Mouse (Mus musculus) frontal cortex, adult (tissue): ENCODE data around the gene Pkig.
A peak's percentile ranks its signal among the peaks of the same experiment; 100 is the strongest.

Experiments
- ATAC-seq: cut with Nextera tagmentation; 2 replicates; pipeline ENCODE4 v1.9.2; 2017; ENCODE audit warnings: mild to moderate bottlenecking, moderate library complexity, mixed read lengths; ENCODE audit not compliant: low TSS enrichment

The Pkig gene

DNA sequence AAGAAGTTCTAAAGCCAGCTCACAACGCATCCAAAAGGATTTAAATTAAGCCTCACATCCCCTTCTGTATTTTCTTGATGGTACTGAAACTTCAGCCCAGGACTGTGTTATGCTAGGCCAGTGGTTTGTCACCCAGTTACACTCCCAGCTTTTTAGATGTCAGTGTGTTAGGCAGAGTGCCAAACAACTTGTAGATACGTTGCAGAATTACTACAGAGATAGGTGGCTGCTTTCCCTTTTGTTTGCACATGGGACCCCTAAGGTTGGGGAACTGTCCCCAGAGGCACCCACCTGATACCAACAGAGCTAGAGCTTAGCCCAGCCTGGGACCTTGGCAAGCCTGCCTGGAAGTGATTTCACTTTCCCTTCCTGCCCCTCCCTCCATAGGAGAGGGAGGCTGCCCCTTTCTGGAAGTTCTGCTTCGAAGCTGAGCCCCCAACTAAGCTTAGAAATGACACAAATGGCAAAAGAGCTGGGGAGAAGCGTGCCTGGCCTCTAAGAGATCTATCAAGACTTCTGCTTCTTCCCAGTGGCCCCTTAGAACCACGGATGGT is 52.5 kb downstream of the Pkig start:
- ATAC-seq: no peak

GRCm38 (mm10) chr2:163711368-163711868 is 53.2 kb downstream of the Pkig start:
- peak; percentile 61 for ATAC-seq

- ATAC-seq: no peak
These were observed 54.3 kb downstream of the Pkig start for GRCm38 (mm10) chr2:163712473-163712872.

- no peak for ATAC-seq
These were observed 54.7 kb downstream of the Pkig start for GRCm38 (mm10) chr2:163712874-163713273.

- no peak for ATAC-seq
These were observed 55.2 kb downstream of the Pkig start for GRCm38 (mm10) chr2:163713340-163713739.

DNA sequence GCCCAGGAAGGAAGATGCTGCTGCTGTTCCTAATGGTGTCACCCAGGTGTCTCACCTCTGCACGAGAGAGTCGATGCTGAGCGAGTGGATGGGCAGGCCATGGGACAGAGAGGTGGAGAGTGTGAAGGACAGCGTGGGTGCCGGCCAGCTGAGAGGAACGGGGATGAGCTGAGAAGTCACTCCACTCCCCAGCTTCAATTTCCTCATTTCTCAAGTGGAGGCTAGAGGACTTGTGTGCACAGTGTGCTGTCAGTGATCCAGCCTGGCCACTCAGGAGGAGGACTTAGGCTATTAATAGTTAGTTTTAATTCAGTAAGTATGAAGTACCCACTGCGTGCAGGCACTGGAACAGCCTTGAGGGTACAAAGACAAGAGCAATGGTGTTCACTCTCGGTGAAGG is 58.3 kb downstream of the Pkig start:
- ATAC-seq: no peak

GRCm38 (mm10) chr2:163716853-163717252 is 58.7 kb downstream of the Pkig start:
- no peak for ATAC-seq

- no peak for ATAC-seq
These were observed 60.3 kb downstream of the Pkig start for GRCm38 (mm10) chr2:163718526-163718925.

DNA sequence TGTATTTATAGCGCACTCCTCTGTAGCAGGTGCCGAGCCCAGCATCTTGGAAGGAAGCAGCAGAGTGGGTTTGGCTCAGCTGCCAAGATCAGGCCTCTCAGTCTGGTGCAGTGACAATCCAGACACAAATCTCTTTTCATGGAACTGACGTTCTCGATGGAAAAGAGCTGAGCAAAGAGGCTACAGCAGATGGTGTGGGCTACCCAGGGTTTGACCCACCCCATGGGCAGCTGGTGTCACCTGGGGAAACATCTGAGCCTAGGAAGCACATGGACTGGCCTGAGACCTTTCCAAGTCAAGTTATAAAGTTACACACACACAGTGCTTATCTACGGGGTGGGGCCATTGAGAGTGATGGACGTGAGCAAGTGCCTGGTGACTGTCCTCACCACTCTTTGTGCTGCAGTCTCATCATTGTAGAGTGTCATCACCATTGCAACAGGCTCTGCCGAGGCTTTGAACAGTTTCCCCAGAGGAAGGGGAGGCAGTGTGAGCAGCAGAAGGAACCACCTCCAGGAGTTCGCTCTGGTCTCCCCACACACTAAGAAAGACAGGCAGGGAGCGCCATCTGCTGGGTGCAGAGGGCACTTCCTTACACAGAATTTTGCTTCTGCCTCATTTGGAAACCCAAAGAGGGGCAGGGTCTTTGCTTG is 60.9 kb downstream of the Pkig start:
- ATAC-seq: peak; percentile 81

- ATAC-seq: no peak
These were observed 61.4 kb downstream of the Pkig start for GRCm38 (mm10) chr2:163719616-163720015.

DNA sequence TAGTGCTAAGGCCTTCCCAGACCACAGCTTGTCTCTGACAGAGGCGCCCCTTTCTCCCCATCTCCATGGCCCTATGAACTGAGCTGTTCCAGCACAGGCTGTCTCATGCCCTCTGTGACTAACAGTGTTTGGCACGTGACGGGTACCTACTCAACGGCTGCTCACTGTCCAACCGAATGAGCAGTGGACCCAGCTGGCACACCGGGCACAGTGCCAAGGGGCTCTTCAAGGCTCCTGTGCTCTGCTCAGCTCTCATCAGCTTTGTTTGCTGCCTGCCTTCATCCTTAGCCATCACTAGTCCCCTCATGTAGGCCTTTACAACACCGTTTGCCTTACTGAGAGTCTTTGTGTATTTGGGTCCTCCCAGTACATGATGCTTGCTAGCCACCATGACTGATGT is 64.4 kb downstream of the Pkig start:
- ATAC-seq: peak; percentile 41

DNA sequence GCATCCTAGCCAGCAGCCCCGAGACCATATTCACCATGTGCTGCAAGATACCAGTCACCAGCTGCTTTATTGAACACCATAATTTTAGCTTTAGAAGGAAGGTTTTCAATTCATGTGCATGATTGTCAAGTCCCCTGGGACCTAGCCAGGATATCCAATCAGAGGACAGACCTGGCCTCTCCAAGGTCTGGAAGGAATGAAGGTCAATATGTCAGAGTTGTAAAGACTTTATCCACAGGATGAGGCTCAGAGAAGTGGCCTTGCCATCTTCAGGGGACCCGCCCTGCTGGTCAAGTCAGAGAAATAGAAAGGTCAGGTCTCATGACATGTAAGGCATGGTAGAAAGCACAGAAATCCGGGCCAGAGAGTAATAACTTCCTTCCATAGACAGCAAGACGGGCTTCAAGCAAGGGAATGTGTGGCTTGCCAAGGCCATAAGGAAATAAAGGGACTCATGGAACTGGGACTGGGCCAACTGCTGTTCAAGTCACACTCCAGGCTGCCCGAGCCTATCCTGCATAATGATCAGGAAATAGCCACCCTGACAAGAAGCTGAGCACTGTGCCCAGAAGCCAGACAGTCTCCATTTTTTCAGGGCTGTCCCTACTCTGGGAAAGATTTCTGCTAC is 68.7 kb downstream of the Pkig start:
- no peak for ATAC-seq

DNA sequence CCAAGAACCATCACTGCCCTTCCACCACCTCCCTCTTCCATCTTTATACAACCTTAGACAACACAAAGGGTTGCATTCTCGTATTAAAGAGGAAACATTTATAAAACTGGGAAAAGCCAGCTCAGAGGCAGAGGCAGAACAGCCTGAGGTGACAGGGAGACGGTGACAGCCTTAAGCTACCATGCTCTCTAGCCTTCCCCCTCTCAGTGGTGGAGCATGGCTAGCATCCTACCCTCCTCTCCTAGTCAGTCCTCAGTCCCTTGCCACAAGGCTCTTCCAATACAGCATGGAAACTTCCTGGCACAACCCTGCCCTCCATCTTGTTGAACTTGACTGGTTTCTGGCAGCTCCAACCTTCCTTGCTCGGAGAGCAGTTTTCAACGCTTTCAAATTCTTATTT is 70.1 kb downstream of the Pkig start:
- no peak for ATAC-seq

GRCm38 (mm10) chr2:163732021-163732420 is 73.8 kb downstream of the Pkig start:
- no peak for ATAC-seq

DNA sequence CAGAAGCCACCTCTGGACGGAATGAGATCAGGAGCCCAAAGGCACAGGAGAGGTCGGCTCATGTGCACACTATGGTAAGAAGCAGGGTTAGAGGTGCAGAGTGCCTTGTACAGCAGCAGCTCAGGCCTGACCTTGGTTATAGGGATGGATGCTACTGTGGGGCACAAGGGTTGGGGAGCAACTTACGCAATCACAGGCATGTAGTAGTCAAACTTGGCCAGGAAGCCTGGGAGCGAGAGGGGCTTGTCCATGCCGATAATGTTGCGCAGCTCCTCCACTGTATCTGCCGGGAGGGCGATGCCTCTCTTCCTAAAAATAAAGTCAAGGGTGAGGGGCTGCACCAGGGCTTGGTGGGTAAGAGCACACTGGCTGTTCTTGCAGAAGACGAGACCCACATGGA is 77.0 kb downstream of the Pkig start:
- ATAC-seq: no peak

- no peak for ATAC-seq
These were observed 77.8 kb downstream of the Pkig start for GRCm38 (mm10) chr2:163735980-163736379.

GRCm38 (mm10) chr2:163742656-163743055 is 84.5 kb downstream of the Pkig start:
- no peak for ATAC-seq

GRCm38 (mm10) chr2:163743357-163743756 is 85.2 kb downstream of the Pkig start:
- ATAC-seq: no peak

DNA sequence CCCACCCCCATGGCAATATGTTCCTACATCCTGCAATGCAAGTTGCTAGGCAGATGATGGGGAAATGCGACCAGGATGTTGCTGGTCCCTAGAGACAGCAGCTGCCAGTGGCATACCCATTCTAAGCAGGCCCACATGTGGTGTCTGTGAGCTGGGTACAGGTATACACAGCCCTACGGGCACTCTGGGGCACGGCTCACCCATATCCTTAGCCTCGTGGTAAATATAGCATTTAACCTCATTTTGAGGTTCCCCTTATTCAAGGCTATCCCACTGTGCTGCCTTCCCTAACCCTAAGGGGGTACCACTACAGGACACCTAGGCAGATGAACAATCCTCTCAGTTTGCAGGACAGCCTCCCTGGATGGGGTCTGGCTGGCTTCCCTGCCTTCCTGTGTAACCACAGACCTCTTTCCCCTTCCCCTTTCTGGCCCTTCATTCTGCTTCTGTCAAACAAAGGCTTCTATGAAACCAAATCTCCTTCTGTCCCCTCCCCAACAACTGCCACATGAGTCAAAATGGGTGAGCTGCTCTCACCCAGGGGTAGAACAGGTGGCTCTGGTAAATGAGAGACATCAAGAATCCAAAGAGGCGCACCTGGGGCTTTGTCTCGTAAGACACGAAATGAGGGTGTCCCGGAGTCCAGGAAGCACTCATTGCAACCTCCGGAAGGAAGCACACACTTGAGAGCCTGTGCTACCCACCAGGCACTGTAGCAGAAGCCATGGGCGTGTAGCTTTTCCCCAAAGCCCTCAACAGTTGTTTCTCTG is 86.8 kb downstream of the Pkig start:
- ATAC-seq: no peak

GRCm38 (mm10) chr2:163749647-163750611 is 91.7 kb downstream of the Pkig start, which contains the start of gene Ada:
Ada (minus strand) TSS chr2:163750239.
- ATAC-seq: no peak; the same call in 1 of the 2 replicates

DNA sequence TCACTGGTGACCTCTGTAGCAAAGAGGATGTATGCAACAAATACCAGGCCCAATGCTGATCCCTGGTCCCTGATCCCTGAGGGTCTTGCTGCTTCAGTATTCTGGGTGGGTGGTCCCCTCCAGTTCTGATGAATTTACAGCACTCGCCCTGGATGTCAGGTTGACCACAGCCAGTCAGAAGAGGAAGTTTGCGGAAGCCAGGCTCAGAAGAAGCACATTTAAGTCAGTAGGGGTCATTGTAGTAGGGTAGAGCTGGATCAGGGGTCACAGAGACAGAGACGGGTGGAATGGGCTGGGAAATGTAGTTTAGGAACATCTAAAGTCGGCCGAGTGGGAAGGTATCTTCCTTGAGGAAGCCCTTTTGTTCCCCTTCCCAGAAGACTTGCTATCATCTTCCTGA is 96.0 kb downstream of the Pkig start:
- no peak for ATAC-seq
